Mouse (Mus musculus): ENCODE measurements around the gene Mre11a. TPM values are rescaled to one million over a fixed set of nuclear protein-coding genes. Genes with fewer than 3 reads are reported as not detected.

Gene Mre11a
- total RNA-seq (2021): 10 to 100 TPM; 11.6 to 13.6 TPM
- long read RNA-seq, partial matches to known transcripts: 0 of 3 reads
- long read RNA-seq, other reads (novel, unspliced or antisense): 2 of 3 reads

DNA sequence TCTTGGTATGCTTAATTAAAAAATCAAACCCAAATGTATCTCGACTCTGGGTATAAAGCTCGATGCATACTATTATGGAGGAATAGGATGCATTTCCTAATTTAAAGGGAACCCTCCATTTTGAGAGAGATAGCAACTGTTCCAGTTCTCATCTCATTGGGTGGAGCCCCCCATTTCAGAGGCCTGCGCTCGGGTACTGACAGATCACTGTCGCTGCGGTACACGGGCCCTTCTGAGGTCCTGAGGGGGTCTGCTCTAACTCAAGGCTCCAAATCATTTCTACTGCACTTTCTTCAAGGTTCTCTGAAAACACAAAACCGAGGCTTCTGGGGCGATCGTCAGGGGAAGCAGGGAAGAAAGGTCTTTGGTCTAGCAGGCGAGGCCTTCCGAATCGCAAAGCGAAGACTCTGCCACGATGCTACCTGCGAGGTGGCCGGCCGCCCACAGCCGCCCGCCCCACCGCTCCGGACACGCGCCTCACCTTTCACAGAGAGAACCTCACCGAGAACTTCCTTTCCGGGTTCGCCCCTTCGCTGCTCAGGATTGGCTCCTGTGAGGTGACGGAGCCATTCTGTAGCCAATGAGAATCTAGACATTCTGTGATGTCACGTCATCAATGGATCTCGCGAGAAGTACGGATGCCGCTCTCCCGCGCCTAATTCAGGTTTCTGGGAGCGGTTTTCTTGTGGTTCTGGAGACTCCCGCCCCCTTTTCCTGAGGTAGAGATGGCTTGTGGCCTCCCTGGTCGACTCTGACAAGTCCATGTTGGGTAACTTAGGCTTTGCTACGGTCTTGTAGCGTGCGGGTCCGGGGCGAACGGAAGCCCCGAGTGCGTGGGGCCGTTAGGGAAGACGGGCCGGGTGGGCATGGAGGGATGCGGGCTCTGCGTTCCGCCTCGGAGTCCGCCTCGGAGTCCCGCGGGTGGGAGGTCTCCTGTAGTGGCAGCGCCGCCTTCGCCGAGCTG lies at the start of gene Mre11a, which contains the start of gene Ankrd49:
Gene Mre11a (plus strand): TSS at position 616 of the 964 bp plus-strand sequence.
Gene Ankrd49 (minus strand): TSS at position 818 of the 964 bp plus-strand sequence.
- DNase-seq (ENCODE audit: low spot score in 2 of 2): peak; percentile 88 to 92

- no peak for DNase-seq (ENCODE audit: low spot score in 2 of 2)
Observed at GRCm38 (mm10) chr9:14739498-14740150, 44.8 kb upstream of the Mre11a start.

GRCm38 (mm10) chr9:14740151-14740924 lies 44.1 kb upstream of the Mre11a start, which contains the start of gene Piwil4:
Gene Piwil4, minus strand, starts transcription at chr9:14740733.
- DNase-seq (ENCODE audit: low spot score in 2 of 2): no peak

GRCm38 (mm10) chr9:14750901-14751502 lies 33.5 kb upstream of the Mre11a start:
- peak; percentile 18 to 20 for DNase-seq (ENCODE audit: low spot score in 2 of 2)

- DNase-seq (ENCODE audit: low spot score in 2 of 2): peak; percentile 14 to 28
Observed at GRCm38 (mm10) chr9:14751503-14752000, 32.9 kb upstream of the Mre11a start.

DNA sequence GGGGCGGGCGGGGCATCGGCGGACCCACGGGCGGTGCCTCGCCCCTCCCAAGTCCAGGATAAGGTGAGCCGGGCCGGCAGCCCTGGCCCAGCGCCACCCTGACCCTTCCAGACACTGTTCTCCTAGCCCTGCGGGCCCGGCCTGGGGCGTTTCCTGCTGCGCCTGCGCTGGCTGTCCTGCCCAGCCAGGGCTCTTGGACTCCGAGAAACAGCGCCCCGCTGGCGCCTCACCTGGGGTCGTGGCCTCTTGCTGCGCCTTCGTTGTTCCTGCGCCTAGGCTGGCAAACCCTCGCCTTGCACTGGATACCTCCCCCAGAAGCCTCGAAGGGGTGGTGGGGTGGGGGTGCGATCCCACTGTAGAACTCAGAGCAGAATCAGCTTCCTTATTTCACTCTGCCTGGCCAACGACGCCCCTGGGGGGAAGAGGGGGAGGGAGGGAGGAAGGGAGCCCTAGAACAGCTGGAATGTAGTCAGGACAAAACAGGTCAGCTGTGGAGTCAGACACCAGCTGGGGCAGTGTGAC lies 32.4 kb upstream of the Mre11a start, which contains the start of gene Fut4:
Gene Fut4 (minus strand): TSS at position 393 of the 522 bp plus-strand sequence.
- peak; percentile 11 to 29 for DNase-seq (ENCODE audit: low spot score in 2 of 2)

DNA sequence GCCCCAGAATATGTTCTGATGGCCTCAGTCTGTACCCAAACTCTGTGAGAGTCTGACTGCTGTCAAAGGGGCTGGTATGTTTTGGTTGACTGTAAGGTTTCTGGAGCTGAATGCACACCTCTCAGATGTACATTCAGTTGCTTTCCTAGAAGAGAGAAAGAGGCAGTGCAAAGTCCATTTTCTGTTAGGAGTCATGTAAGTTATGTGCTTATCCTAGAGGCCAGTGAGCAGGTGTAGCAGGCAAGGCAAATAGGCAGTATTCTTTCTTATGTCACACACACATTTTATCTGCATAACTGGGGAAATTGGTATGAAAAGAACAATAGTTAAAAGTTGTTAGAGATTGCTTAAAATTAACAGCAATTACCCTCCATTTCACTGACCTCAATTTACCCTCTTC lies 30.5 kb upstream of the Mre11a start:
- no peak for DNase-seq (ENCODE audit: low spot score in 2 of 2)

- no peak for DNase-seq (ENCODE audit: low spot score in 2 of 2)
Observed at GRCm38 (mm10) chr9:14754469-14754868, 30.0 kb upstream of the Mre11a start.

DNA sequence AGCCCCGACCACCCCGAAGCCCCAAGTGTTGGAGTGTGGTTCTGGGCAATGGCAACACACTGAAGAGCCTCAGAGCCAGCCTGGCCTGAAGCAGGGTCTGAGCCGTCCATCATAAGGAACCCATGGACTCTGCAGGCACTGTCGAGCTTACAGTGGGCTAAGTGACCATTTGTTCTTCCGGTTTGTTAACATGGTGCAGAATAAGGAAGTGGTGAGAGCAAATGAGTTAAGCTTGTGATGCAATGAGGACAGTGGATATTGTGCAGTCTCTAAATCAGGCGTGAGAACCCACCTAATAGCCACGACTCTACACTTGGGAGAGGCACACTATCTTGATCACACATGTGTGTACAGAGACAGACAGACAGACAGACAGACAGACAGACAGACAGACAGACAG lies 25.9 kb upstream of the Mre11a start:
- DNase-seq (ENCODE audit: low spot score in 2 of 2): no peak

DNA sequence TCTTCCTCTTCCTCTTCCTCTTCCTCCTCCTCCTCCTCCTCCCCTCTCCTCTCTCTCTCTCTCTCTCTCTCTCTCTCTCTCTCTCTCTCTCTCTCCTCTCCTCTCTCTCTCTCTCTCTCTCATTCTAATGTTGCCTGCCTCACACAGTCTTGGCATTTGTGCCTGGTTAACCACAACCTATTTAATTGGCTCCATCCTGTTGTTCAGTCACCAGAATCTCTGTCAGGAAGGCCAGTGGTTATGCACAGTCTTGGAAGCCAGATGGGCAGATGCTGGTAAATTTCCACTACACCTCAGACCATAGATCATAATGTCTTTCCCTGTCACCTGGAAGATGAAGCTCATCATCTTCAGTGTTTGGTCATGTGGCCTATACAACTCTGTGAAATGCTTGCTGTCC lies 25.2 kb upstream of the Mre11a start:
- no peak for DNase-seq (ENCODE audit: low spot score in 2 of 2)

- peak; percentile 69 to 73 for DNase-seq (ENCODE audit: low spot score in 2 of 2)
Observed at GRCm38 (mm10) chr9:14764765-14765164, 19.7 kb upstream of the Mre11a start.

GRCm38 (mm10) chr9:14769811-14770210 lies 14.6 kb upstream of the Mre11a start:
- no peak for DNase-seq (ENCODE audit: low spot score in 2 of 2)

GRCm38 (mm10) chr9:14770803-14771471 lies 13.5 kb upstream of the Mre11a start, which contains the start of gene 1700012B09Rik:
Gene 1700012B09Rik, minus strand, starts transcription at chr9:14771030.
- no peak for DNase-seq (ENCODE audit: low spot score in 2 of 2)

GRCm38 (mm10) chr9:14772074-14772473 lies 12.4 kb upstream of the Mre11a start:
- DNase-seq (ENCODE audit: low spot score in 2 of 2): no peak

GRCm38 (mm10) chr9:14773813-14774212 lies 10.6 kb upstream of the Mre11a start:
- DNase-seq (ENCODE audit: low spot score in 2 of 2): no peak

- no peak for DNase-seq (ENCODE audit: low spot score in 2 of 2)
Observed at GRCm38 (mm10) chr9:14778341-14778740, 6.1 kb upstream of the Mre11a start.

- DNase-seq (ENCODE audit: low spot score in 2 of 2): no peak
Observed at GRCm38 (mm10) chr9:14787356-14787755, 2.9 kb downstream of the Mre11a start.

DNA sequence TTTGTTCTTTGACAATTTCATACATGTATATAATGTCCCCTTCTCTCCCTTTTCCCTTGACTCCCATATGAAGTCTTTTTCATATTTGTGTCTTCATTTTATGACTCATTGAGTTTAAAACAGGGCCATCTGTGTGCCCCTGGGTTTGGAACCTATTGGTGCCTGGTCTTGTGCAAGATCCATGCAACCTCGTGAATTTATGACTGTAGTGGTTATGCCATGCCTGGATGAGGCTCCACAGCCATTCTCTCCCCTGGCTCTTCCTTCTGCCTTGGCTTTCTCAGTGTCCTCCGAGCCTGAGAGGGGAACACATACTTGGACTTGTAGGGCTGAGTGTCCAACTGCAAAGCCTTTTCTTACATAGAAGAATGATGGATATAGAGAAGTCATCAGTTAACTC lies 21.3 kb downstream of the Mre11a start:
- DNase-seq (ENCODE audit: low spot score in 2 of 2): no peak

DNA sequence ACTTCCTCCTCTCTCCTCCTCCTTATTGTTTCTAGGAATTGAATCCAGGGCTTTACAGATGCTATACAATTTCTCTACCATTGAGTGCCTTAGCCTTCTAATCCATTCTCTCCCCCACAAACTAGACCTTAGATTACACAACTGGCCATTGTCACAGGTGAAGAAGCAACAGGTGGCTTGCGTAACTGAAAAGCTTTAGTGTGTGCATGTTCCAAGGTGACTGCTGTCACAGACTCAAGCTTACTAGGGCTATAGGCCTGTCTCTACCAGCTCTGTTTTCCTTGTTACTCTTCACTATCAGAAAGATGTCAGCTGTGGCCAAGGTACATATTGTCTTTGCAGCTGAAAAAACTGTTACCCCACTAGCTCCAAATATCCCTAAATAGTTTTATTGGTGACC lies 22.3 kb downstream of the Mre11a start:
- DNase-seq (ENCODE audit: low spot score in 2 of 2): no peak

Data from layer of hippocampus, postnatal 10 days (tissue).